Comparison of ENCODE assay signal across 21 mouse cellular contexts in genomic region chr11:75325969-75326311, GRCm38 (mm10). TPM values are rescaled to one million over a fixed set of nuclear protein-coding genes. Genes with fewer than 3 reads are reported as not detected.
A peak's percentile ranks its signal among the peaks of the same experiment; 100 is the strongest.
DNase-seq lines count a peak whose midpoint lies in the region; ATAC-seq and TF ChIP-seq lines count a peak whose summit lies in the region.
"Had no signal": no experiment of that assay in that cellular context is flagged by ENCODE, and none has a peak within 500 bp of the region (broad histone marks: within the 10 kb centered on the region; RNA-seq: fewer than 3 reads in every experiment).

No protein-coding gene starts in this region.

- no peak overlapping the region for H3K9ac ChIP-seq in kidney, embryonic 15.5 days
- H3K9ac ChIP-seq in lung, embryonic 16.5 days (ENCODE audit: low read length): no peak overlapping the region
- H3K9ac ChIP-seq in liver, postnatal 0 days (replicated peaks): no peak overlapping the region
- H3K9ac ChIP-seq: embryonic facial prominence, embryonic 12.5 days; forebrain, embryonic 12.5 days had no signal

- ATAC-seq in kidney, embryonic 15.5 days (replicated peaks; ENCODE audit: low FRiP score): no peak
- ATAC-seq in lung, embryonic 16.5 days (ENCODE audit: low read depth): peak; percentile 49
- ATAC-seq in liver, postnatal 0 days: peak; percentile 76; the same call in 1 of the 2 replicates
- ATAC-seq in erythroblast, adult 5-6 weeks (replicated peaks; ENCODE audit: low FRiP score, poor library complexity, severe bottlenecking): no peak
- ATAC-seq: activated CD4-positive, CD25-positive, alpha-beta regulatory T cell, adult 4 months; hindbrain, embryonic 16.5 days had no signal

- peaks cover 34% of the 10 kb centered on the region for H3K36me3 ChIP-seq in kidney, embryonic 15.5 days
- peaks cover 8% of the 10 kb centered on the region for H3K36me3 ChIP-seq in lung, embryonic 16.5 days (ENCODE audit: control insufficient read depth, insufficient read depth, low read length)
- peaks cover 15% of the 10 kb centered on the region for H3K36me3 ChIP-seq in liver, postnatal 0 days (replicated peaks; ENCODE audit: insufficient read depth, low read length)

- H3K27me3 ChIP-seq in kidney, embryonic 15.5 days: no peaks in the 10 kb centered on the region
- H3K27me3 ChIP-seq in lung, embryonic 16.5 days (ENCODE audit: control insufficient read depth, insufficient read depth, low read depth, low read length): no peaks in the 10 kb centered on the region
- H3K27me3 ChIP-seq in liver, postnatal 0 days (ENCODE audit: insufficient read depth, low read length): no peaks in the 10 kb centered on the region
- H3K27me3 ChIP-seq: embryonic facial prominence, embryonic 12.5 days; forebrain, embryonic 12.5 days had no signal

- TF ChIP-seq EP300 in liver, postnatal 0 days (IDR thresholded peaks at IDR 0.05; ENCODE audit: low read depth): no peak

- no peak overlapping the region for H3K4me2 ChIP-seq in kidney, embryonic 15.5 days
- no peak overlapping the region for H3K4me2 ChIP-seq in lung, embryonic 16.5 days (ENCODE audit: low read depth, low read length)
- H3K4me2 ChIP-seq in liver, postnatal 0 days (ENCODE audit: low read depth, low read length): 0 out of 2 replicates have a peak overlapping the region, but pooled peaks have one; percentile 24
- H3K4me2 ChIP-seq: embryonic facial prominence, embryonic 12.5 days; forebrain, embryonic 12.5 days had no signal

- H3K9me3 ChIP-seq in kidney, embryonic 15.5 days (replicated peaks): no peaks in the 10 kb centered on the region
- no peaks in the 10 kb centered on the region for H3K9me3 ChIP-seq in lung, embryonic 16.5 days (ENCODE audit: control insufficient read depth, low read length)
- H3K9me3 ChIP-seq in liver, postnatal 0 days (ENCODE audit: low read length): no peaks in the 10 kb centered on the region
- H3K9me3 ChIP-seq: embryonic facial prominence, embryonic 12.5 days; forebrain, embryonic 12.5 days; hindbrain, embryonic 10.5 days had no signal

- DNase-seq in kidney, adult 11 months: no peak
- no peak for DNase-seq in lung, postnatal 36 days
- DNase-seq in liver, postnatal 0 days: no peak
- DNase-seq in embryo, embryonic 10 days (ENCODE audit: low spot score): no peak
- DNase-seq: adrenal gland, postnatal 10 days; cerebellum, adult 18-20 months; cerebellum, postnatal 14 days; kidney, adult 2 months; kidney, postnatal 14 days; lung, adult 2 months; midbrain, embryonic 14.5 days; thymus, postnatal 25 days had no signal

- WGBS in kidney, embryonic 15.5 days: 48% methylated on average over 7 of the region's 7 CpGs
- WGBS in lung, embryonic 16.5 days: 41% methylated on average over 7 of the region's 7 CpGs
- WGBS in liver, postnatal 0 days (ENCODE audit: insufficient replicate concordance): 35% methylated on average over 7 of the region's 7 CpGs

- H3K27ac ChIP-seq in kidney, embryonic 15.5 days: 0 out of 2 replicates have a peak overlapping the region, but pooled peaks have one; percentile 4
- peak overlapping the region; percentile 11; the same call in 1 of the 2 replicates for H3K27ac ChIP-seq in lung, embryonic 16.5 days (ENCODE audit: low read length)
- H3K27ac ChIP-seq in liver, postnatal 0 days (ENCODE audit: low read depth): peak overlapping the region; percentile 23; the same call in 1 of the 2 replicates
- H3K27ac ChIP-seq: embryonic facial prominence, embryonic 12.5 days; forebrain, embryonic 12.5 days; hindbrain, embryonic 10.5 days had no signal

- no peak for TF ChIP-seq CTCF in liver, postnatal 0 days (IDR thresholded peaks at IDR 0.05; ENCODE audit: low read depth)

- no peak overlapping the region for H3K4me3 ChIP-seq in kidney, embryonic 15.5 days (replicated peaks)
- no peak overlapping the region for H3K4me3 ChIP-seq in lung, embryonic 16.5 days (ENCODE audit: low read length)
- no peak overlapping the region for H3K4me3 ChIP-seq in liver, postnatal 0 days (ENCODE audit: low read depth, low read length)
- H3K4me3 ChIP-seq: embryonic facial prominence, embryonic 12.5 days; erythroblast, embryonic 14.5 days; forebrain, embryonic 12.5 days; hindbrain, embryonic 10.5 days had no signal

- peaks cover 17% of the 10 kb centered on the region for H3K4me1 ChIP-seq in kidney, embryonic 15.5 days
- H3K4me1 ChIP-seq in lung, embryonic 16.5 days (replicated peaks; ENCODE audit: control insufficient read depth, insufficient read depth, low read length): peaks cover 21% of the 10 kb centered on the region
- H3K4me1 ChIP-seq in liver, postnatal 0 days (ENCODE audit: insufficient read depth): peaks cover 16% of the 10 kb centered on the region

RNA-seq across cellular contexts. Expression of gene Rpa1, which starts 22.2 kb away (rescaled TPM):
- 123 and 128 TPM in 2 replicates for polyA plus RNA-seq in kidney, embryonic 15.5 days (2015; fragmentation: Nextera tagmentation; extraction: Ambion mirVana)
- 172 and 191 TPM in 2 replicates for polyA plus RNA-seq in lung, embryonic 16.5 days (2015; fragmentation: Nextera tagmentation; extraction: Ambion mirVana)
- polyA plus RNA-seq in liver, postnatal 0 days (2015; fragmentation: Nextera tagmentation; extraction: Ambion mirVana): 43.5 and 49.3 TPM in 2 replicates
- 7.5 and 15.7 TPM in 2 replicates for total RNA-seq in erythroblast, adult 5-6 weeks (2015; ENCODE audit: low replicate concordance)
- 47.8 and 64.4 TPM in 2 replicates for total RNA-seq in erythroblast, adult 5-6 weeks (2017; ENCODE audit: low replicate concordance)

RNA-seq across cellular contexts. Expression of gene Smyd4, which starts 22.3 kb away (rescaled TPM):
- 14.6 and 15.2 TPM in 2 replicates for polyA plus RNA-seq in kidney, embryonic 15.5 days (2015; fragmentation: Nextera tagmentation; extraction: Ambion mirVana)
- 14.1 and 16.9 TPM in 2 replicates for polyA plus RNA-seq in lung, embryonic 16.5 days (2015; fragmentation: Nextera tagmentation; extraction: Ambion mirVana)
- 3.1 TPM in 2 replicates for polyA plus RNA-seq in liver, postnatal 0 days (2015; fragmentation: Nextera tagmentation; extraction: Ambion mirVana)
- total RNA-seq in erythroblast, adult 5-6 weeks (2015; ENCODE audit: low replicate concordance): 4.0 and 8.5 TPM in 2 replicates
- 1.4 and 2.9 TPM in 2 replicates for total RNA-seq in erythroblast, adult 5-6 weeks (2017; ENCODE audit: low replicate concordance)

Comparison
In these comparisons a context has a peak if more than half of its experiments do, and no peak if none do; other contexts are left out.
1. ATAC-seq: peak in lung, embryonic 16.5 days (single experiment) and liver, postnatal 0 days (single experiment); none in kidney, embryonic 15.5 days (single experiment) and erythroblast, adult 5-6 weeks (single experiment).
2. Peak in every context shown above with its lines, with median percentiles within 50 percentile points of each other: H3K27ac ChIP-seq.